Mouse (Mus musculus) spleen, postnatal 4 days (tissue): ENCODE measurements around the gene Map1lc3b.

Experiments used
- DNase-seq, 2 experiments: peaks; one replicate each; pipeline ENCODE4 v3.0.0; 2022; ENCODE audit warnings: low spot score in 2 of 2

The Map1lc3b gene

GRCm38 (mm10) chr8:121607661-121608060 is 17.5 kb downstream of the Map1lc3b start:
- no peak for DNase-seq

GRCm38 (mm10) chr8:121609251-121609650 is 19.1 kb downstream of the Map1lc3b start:
- DNase-seq: no peak

GRCm38 (mm10) chr8:121609916-121610315 is 19.8 kb downstream of the Map1lc3b start:
- DNase-seq: no peak

- DNase-seq: no peak
These were observed 23.3 kb downstream of the Map1lc3b start for GRCm38 (mm10) chr8:121613419-121613818.

GRCm38 (mm10) chr8:121619401-121619995 is 29.3 kb downstream of the Map1lc3b start:
- no peak for DNase-seq

GRCm38 (mm10) chr8:121620801-121621516 is 30.8 kb downstream of the Map1lc3b start:
- DNase-seq: no peak

GRCm38 (mm10) chr8:121621879-121622278 is 31.7 kb downstream of the Map1lc3b start:
- no peak for DNase-seq

- no peak for DNase-seq
These were observed 32.9 kb downstream of the Map1lc3b start for GRCm38 (mm10) chr8:121623043-121623442.

- no peak for DNase-seq
These were observed 38.5 kb downstream of the Map1lc3b start for GRCm38 (mm10) chr8:121628681-121629080.

- no peak for DNase-seq
These were observed 41.5 kb downstream of the Map1lc3b start for GRCm38 (mm10) chr8:121631645-121632071.

- no peak for DNase-seq
These were observed 42.2 kb downstream of the Map1lc3b start for GRCm38 (mm10) chr8:121632401-121632800.

- DNase-seq: no peak
These were observed 45.4 kb downstream of the Map1lc3b start for GRCm38 (mm10) chr8:121635534-121635933.

GRCm38 (mm10) chr8:121636180-121636579 is 46.0 kb downstream of the Map1lc3b start:
- no peak for DNase-seq

- DNase-seq: no peak
These were observed 52.6 kb downstream of the Map1lc3b start for GRCm38 (mm10) chr8:121642804-121643203.

GRCm38 (mm10) chr8:121643384-121643783 is 53.2 kb downstream of the Map1lc3b start:
- no peak for DNase-seq

- DNase-seq: no peak
These were observed 57.5 kb downstream of the Map1lc3b start for GRCm38 (mm10) chr8:121647511-121648215.
